Mouse (Mus musculus): Measurements from ENCODE around the gene Ccdc116. TPM values are rescaled to one million over a fixed set of nuclear protein-coding genes. Genes with fewer than 3 reads are reported as not detected.

The Ccdc116 gene
- polyA plus RNA-seq, 2 experiments: 0.37 to 0.92 TPM

- ATAC-seq (ENCODE audit: insufficient read depth) (peak; percentile 98), DNase-seq (ENCODE audit: low read depth in 3 of 3, low spot score in 3 of 3) (peak; percentile 96 to 97 (median 97))
- Histone ChIP-seq H3K27me3 (ENCODE audit: control insufficient read depth, insufficient read depth, low read length) (no peaks in the 10 kb centered on the region), H3K9ac (replicated peaks) (peak within 1 kb of the TSS; percentile 88), H3K27ac (peak within 1 kb of the TSS; percentile 48), H3K36me3 (replicated peaks; ENCODE audit: control insufficient read depth, insufficient read depth, low read depth) (no peaks in the 10 kb centered on the region), H3K4me1 (replicated peaks; ENCODE audit: control insufficient read depth in 2 of 2, insufficient read depth in 2 of 2, low read length in 1 of 2) (peaks cover 9 to 11% of the 10 kb centered on the region in 2 experiments), H3K4me2 (ENCODE audit: low read depth) (peak within 1 kb of the TSS; percentile 100), H3K4me3 (ENCODE audit: insufficient read depth in 1 of 2, low read depth in 2 of 2, low read length in 2 of 2) (peak within 1 kb of the TSS; percentile 76 to 83), H3K9me3 (ENCODE audit: control insufficient read depth, low read length) (no peaks in the 10 kb centered on the region)
- WGBS (ENCODE audit: insufficient replicate concordance): under 1% methylated on average over 47 of the region's 47 CpGs
- TF ChIP-seq CTCF (IDR thresholded peaks at IDR 0.05; ENCODE audit: low read depth) (peak; percentile 78), EP300 (IDR thresholded peaks at IDR 0.05; ENCODE audit: low read depth) (no peak)
These were observed 14.7 kb downstream of the Ccdc116 start, which contains the start of gene Sdf2l1 for GRCm38 (mm10) chr16:17132089-17132905. TSS of gene Sdf2l1 (minus strand) at chr16:17132383.

- Histone ChIP-seq H3K4me2 (ENCODE audit: low read depth) (peak overlapping the region; percentile 100), H3K36me3 (replicated peaks; ENCODE audit: control insufficient read depth, insufficient read depth, low read depth) (no peaks in the 10 kb centered on the region), H3K27me3 (ENCODE audit: control insufficient read depth, insufficient read depth, low read length) (no peaks in the 10 kb centered on the region), H3K9ac (replicated peaks) (peak overlapping the region; percentile 88), H3K9me3 (ENCODE audit: control insufficient read depth, low read length) (no peaks in the 10 kb centered on the region), H3K4me3 (ENCODE audit: insufficient read depth in 1 of 2, low read depth in 2 of 2, low read length in 2 of 2) (peak overlapping the region; percentile 76 to 83), H3K27ac (peak overlapping the region; percentile 48), H3K4me1 (replicated peaks; ENCODE audit: control insufficient read depth in 2 of 2, insufficient read depth in 2 of 2, low read length in 1 of 2) (peaks cover 9 to 11% of the 10 kb centered on the region in 2 experiments)
- WGBS (ENCODE audit: insufficient replicate concordance): 3% methylated on average over 43 of the region's 43 CpGs
- DNase-seq (ENCODE audit: low read depth in 3 of 3, low spot score in 3 of 3) (no peak), ATAC-seq (ENCODE audit: insufficient read depth) (no peak)
- TF ChIP-seq CTCF (IDR thresholded peaks at IDR 0.05; ENCODE audit: low read depth) (no peak), EP300 (IDR thresholded peaks at IDR 0.05; ENCODE audit: low read depth) (no peak)
These were observed 15.6 kb downstream of the Ccdc116 start for GRCm38 (mm10) chr16:17131191-17132088.

GRCm38 (mm10) chr16:17127292-17127691 lies 19.7 kb downstream of the Ccdc116 start:
- 90% methylated on average over 1 of the region's 1 CpGs for WGBS (ENCODE audit: insufficient replicate concordance)
- DNase-seq (ENCODE audit: low read depth in 3 of 3, low spot score in 3 of 3): peak in 1 of 3 experiments; percentile 55
- no peak for ATAC-seq (ENCODE audit: insufficient read depth)

GRCm38 (mm10) chr16:17124871-17125520 lies 22.0 kb downstream of the Ccdc116 start, which contains the start of gene 2610318N02Rik:
TSS of gene 2610318N02Rik (minus strand) at chr16:17125167.
- peak within 1 kb of the TSS; percentile 76 for H3K9ac ChIP-seq (replicated peaks)
- no peaks in the 10 kb centered on the region for H3K9me3 ChIP-seq (ENCODE audit: control insufficient read depth, low read length)
- H3K4me3 ChIP-seq (ENCODE audit: insufficient read depth in 1 of 2, low read depth in 2 of 2, low read length in 2 of 2): peak within 1 kb of the TSS; percentile 64 to 74
- TF ChIP-seq CTCF (IDR thresholded peaks at IDR 0.05; ENCODE audit: low read depth) (peak; percentile 29; the same call in 1 of the 2 replicates), EP300 (IDR thresholded peaks at IDR 0.05; ENCODE audit: low read depth) (no peak; the same call in 1 of the 2 replicates)
- peak within 1 kb of the TSS; percentile 85 for H3K4me2 ChIP-seq (ENCODE audit: low read depth)
- ATAC-seq (ENCODE audit: insufficient read depth): peak; percentile 98
- H3K27ac ChIP-seq: peak within 1 kb of the TSS; percentile 70
- H3K4me1 ChIP-seq (replicated peaks; ENCODE audit: control insufficient read depth in 2 of 2, insufficient read depth in 2 of 2, low read length in 1 of 2): peaks cover 0 to 11% of the 10 kb centered on the region in 2 experiments
- H3K36me3 ChIP-seq (replicated peaks; ENCODE audit: control insufficient read depth, insufficient read depth, low read depth): no peaks in the 10 kb centered on the region; the same call in 1 of the 2 replicates
- DNase-seq (ENCODE audit: low read depth in 3 of 3, low spot score in 3 of 3): peak; percentile 82 to 84 (median 83)
- H3K27me3 ChIP-seq (ENCODE audit: control insufficient read depth, insufficient read depth, low read length): no peaks in the 10 kb centered on the region
- WGBS (ENCODE audit: insufficient replicate concordance): under 1% methylated on average over 25 of the region's 25 CpGs

More at GRCm38 (mm10) chr16:17127292-17127691, 19.7 kb downstream of the Ccdc116 start:
- Histone ChIP-seq H3K9me3 (ENCODE audit: control insufficient read depth, low read length) (no peaks in the 10 kb centered on the region), H3K27ac (no peak overlapping the region), H3K4me2 (ENCODE audit: low read depth) (no peak overlapping the region), H3K4me1 (replicated peaks; ENCODE audit: control insufficient read depth in 2 of 2, insufficient read depth in 2 of 2, low read length in 1 of 2) (peaks cover 6 to 15% of the 10 kb centered on the region in 2 experiments), H3K36me3 (replicated peaks; ENCODE audit: control insufficient read depth, insufficient read depth, low read depth) (no peaks in the 10 kb centered on the region; the same call in 1 of the 2 replicates), H3K9ac (replicated peaks) (no peak overlapping the region), H3K4me3 (ENCODE audit: insufficient read depth in 1 of 2, low read depth in 2 of 2, low read length in 2 of 2) (no peak overlapping the region), H3K27me3 (ENCODE audit: control insufficient read depth, insufficient read depth, low read length) (no peaks in the 10 kb centered on the region)
- TF ChIP-seq EP300 (IDR thresholded peaks at IDR 0.05; ENCODE audit: low read depth) (no peak), CTCF (IDR thresholded peaks at IDR 0.05; ENCODE audit: low read depth) (peak; percentile 89)
